8 mouse cellular contexts compared by ENCODE assay signal in genomic region chrX:38455890-38456634, GRCm38 (mm10). TPM values are rescaled to one million over a fixed set of nuclear protein-coding genes. Genes with fewer than 3 reads are reported as not detected.
DNase-seq lines count a peak whose midpoint lies in the region; ATAC-seq lines count a peak whose summit lies in the region.

Gene Lamp2, minus strand, starts transcription at chrX:38456454.

- ATAC-seq in erythroblast, adult 5-6 weeks (replicated peaks; ENCODE audit: low FRiP score, poor library complexity, severe bottlenecking), result peak; percentile 100
- ATAC-seq in kidney, embryonic 15.5 days (replicated peaks; ENCODE audit: low FRiP score), result peak; percentile 96
- peak; percentile 88 for ATAC-seq in monocyte, adult 5-6 weeks (replicated peaks; ENCODE audit: insufficient number of reproducible peaks, low FRiP score, low TSS enrichment, poor library complexity, severe bottlenecking)

- WGBS in heart, embryonic 10.5 days, result 12% methylated on average over 47 of the region's 47 CpGs
- WGBS in kidney, embryonic 15.5 days, result 22% methylated on average over 47 of the region's 47 CpGs

- H3K4me3 ChIP-seq in heart, embryonic 10.5 days, result peak within 1 kb of the TSS; percentile 74
- H3K4me3 ChIP-seq in kidney, embryonic 15.5 days (replicated peaks), result peak within 1 kb of the TSS; percentile 60

- peaks cover 9% of the 10 kb centered on the region; the same call in 1 of the 2 replicates for H3K36me3 ChIP-seq in heart, embryonic 10.5 days
- peaks cover 9% of the 10 kb centered on the region for H3K36me3 ChIP-seq in kidney, embryonic 15.5 days

- DNase-seq in B cell, adult 2 months, result peak; percentile 72 to 78
- DNase-seq in brain, adult 2 months (ENCODE audit: low read depth, low spot score), result peak; percentile 95
- DNase-seq in heart, embryonic 10.5 days (ENCODE audit: low spot score), result peak; percentile 91
- peak; percentile 85 for DNase-seq in liver
- DNase-seq in spleen, postnatal 4 days (ENCODE audit: low spot score in 2 of 2), result peak; percentile 77 to 80

- H3K4me1 ChIP-seq in heart, embryonic 10.5 days, result no peaks in the 10 kb centered on the region; the same call in 1 of the 2 replicates
- no peaks in the 10 kb centered on the region for H3K4me1 ChIP-seq in kidney, embryonic 15.5 days

- peak within 1 kb of the TSS; percentile 91 for H3K27ac ChIP-seq in heart, embryonic 10.5 days
- peak within 1 kb of the TSS; percentile 85 for H3K27ac ChIP-seq in kidney, embryonic 15.5 days

- H3K9me3 ChIP-seq in heart, embryonic 10.5 days, result no peaks in the 10 kb centered on the region
- no peaks in the 10 kb centered on the region for H3K9me3 ChIP-seq in kidney, embryonic 15.5 days (replicated peaks)

- H3K27me3 ChIP-seq in heart, embryonic 10.5 days (ENCODE audit: insufficient read depth, poor library complexity, severe bottlenecking), result no peaks in the 10 kb centered on the region
- H3K27me3 ChIP-seq in kidney, embryonic 15.5 days, result no peaks in the 10 kb centered on the region

- peak within 1 kb of the TSS; percentile 61 for H3K9ac ChIP-seq in kidney, embryonic 15.5 days

- peak within 1 kb of the TSS; percentile 52 for H3K4me2 ChIP-seq in kidney, embryonic 15.5 days

RNA-seq across cellular contexts. Expression of gene Lamp2, which starts in this region (rescaled TPM):
- 85.7 and 86.5 TPM in 2 replicates for total RNA-seq in erythroblast, adult 5-6 weeks (2015; ENCODE audit: low replicate concordance)
- 50.0 and 58.9 TPM in 2 replicates for total RNA-seq in erythroblast, adult 5-6 weeks (2017; ENCODE audit: low replicate concordance)
- polyA plus RNA-seq in heart, embryonic 10.5 days (2016; fragmentation: Nextera tagmentation; extraction: Ambion mirVana), result 96.9 and 115 TPM in 2 replicates
- polyA plus RNA-seq in kidney, embryonic 15.5 days (2015; fragmentation: Nextera tagmentation; extraction: Ambion mirVana), result 154 and 157 TPM in 2 replicates
- total RNA-seq in monocyte, adult 5-6 weeks (2017), result 180 to 255 TPM (median 225 TPM) in 3 replicates

Comparison
In these comparisons a context has a peak if more than half of its experiments do, and no peak if none do; other contexts are left out.
1. Peak in every context shown above with its lines: DNase-seq, ATAC-seq, H3K4me3 ChIP-seq and H3K27ac ChIP-seq.